Mouse (Mus musculus) cortical plate, adult 2 months (tissue): ENCODE measurements around the gene Camk1d. TPM values are rescaled to one million over a fixed set of nuclear protein-coding genes. Genes with fewer than 3 reads are reported as not detected.

Source experiments
- H3K27ac ChIP-seq: fragments of 200-500 bp; 2 replicates; pipeline ENCODE4 v1.5.1; 2012; ENCODE audit warnings: low read length, control low read depth, inconsistent platforms; ENCODE audit not compliant: insufficient read depth
- H3K4me1 ChIP-seq: fragments of 200-500 bp; 2 replicates; pipeline ENCODE4 v1.6.1; 2011; ENCODE audit warnings: low read length; ENCODE audit not compliant: control insufficient read depth, insufficient read depth
- H3K4me3 ChIP-seq: fragments of 200-500 bp; 2 replicates; pipeline ENCODE4 v1.5.1; 2011; ENCODE audit warnings: mild to moderate bottlenecking, low read length, control low read depth; ENCODE audit not compliant: insufficient read depth
- CTCF ChIP-seq: fragments of 200-500 bp; IDR thresholded peaks from 2 replicates; pipeline ENCODE4 v1.5.1; 2011; ENCODE audit warnings: mild to moderate bottlenecking, control low read depth, low read length; ENCODE audit not compliant: insufficient read depth; ENCODE audit errors: extremely low read depth
- POLR2A ChIP-seq: fragments of 200-500 bp; IDR thresholded peaks from 2 replicates; pipeline ENCODE4 v1.6.1; 2011; ENCODE audit warnings: mild to moderate bottlenecking, low read length, control low read depth; ENCODE audit not compliant: insufficient read depth; ENCODE audit errors: extremely low read depth
- polyA plus RNA-seq: library from polyadenylated mRNA; depleted of rRNA; stranded (reverse); fragments of >200 nt; gene quantifications from 2 replicates; pipeline ENCODE4 v1.2.3, GENCODE M21; 2012

The Camk1d gene
- polyA plus RNA-seq, 1 experiment: 39.9 TPM

- no peak overlapping the region for H3K27ac ChIP-seq
- H3K4me1 ChIP-seq: peaks cover 2% of the 10 kb centered on the region
- H3K4me3 ChIP-seq: no peak overlapping the region
- TF ChIP-seq POLR2A (no peak), CTCF (no peak)
These were observed 125.2 kb downstream of the Camk1d start for GRCm38 (mm10) chr2:5589163-5589562.

- TF ChIP-seq CTCF (no peak), POLR2A (no peak)
- Histone ChIP-seq H3K4me1 (peaks cover 2% of the 10 kb centered on the region), H3K4me3 (no peak overlapping the region), H3K27ac (no peak overlapping the region)
These were observed 125.9 kb downstream of the Camk1d start for GRCm38 (mm10) chr2:5588329-5588982.

GRCm38 (mm10) chr2:5584318-5585027 is 129.8 kb downstream of the Camk1d start:
- Histone ChIP-seq H3K4me3 (no peak overlapping the region), H3K27ac (no peak overlapping the region), H3K4me1 (peaks cover 3% of the 10 kb centered on the region)
- TF ChIP-seq POLR2A (no peak), CTCF (no peak)

- H3K4me1 ChIP-seq: peaks cover 7% of the 10 kb centered on the region
- TF ChIP-seq POLR2A (no peak), CTCF (no peak)
- no peak overlapping the region for H3K27ac ChIP-seq
- H3K4me3 ChIP-seq: no peak overlapping the region
These were observed 134.9 kb downstream of the Camk1d start for GRCm38 (mm10) chr2:5579391-5579790.

- TF ChIP-seq CTCF (no peak), POLR2A (no peak)
- H3K4me3 ChIP-seq: no peak overlapping the region
- H3K27ac ChIP-seq: no peak overlapping the region
- peaks cover 7% of the 10 kb centered on the region; the same call in 1 of the 2 replicates for H3K4me1 ChIP-seq
These were observed 136.8 kb downstream of the Camk1d start for GRCm38 (mm10) chr2:5577399-5578129.

GRCm38 (mm10) chr2:5572314-5573006 is 141.9 kb downstream of the Camk1d start:
- TF ChIP-seq POLR2A (no peak), CTCF (no peak)
- H3K4me1 ChIP-seq: peaks cover 5% of the 10 kb centered on the region
- no peak overlapping the region for H3K4me3 ChIP-seq
- no peak overlapping the region for H3K27ac ChIP-seq

GRCm38 (mm10) chr2:5566611-5567010 is 147.7 kb downstream of the Camk1d start:
- Histone ChIP-seq H3K27ac (no peak overlapping the region), H3K4me1 (peaks cover 4% of the 10 kb centered on the region), H3K4me3 (no peak overlapping the region)
- no peak for TF ChIP-seq CTCF
- TF ChIP-seq POLR2A: no peak

- H3K27ac ChIP-seq: no peak overlapping the region
- H3K4me1 ChIP-seq: no peaks in the 10 kb centered on the region
- TF ChIP-seq CTCF (no peak), POLR2A (no peak)
- no peak overlapping the region for H3K4me3 ChIP-seq
These were observed 150.6 kb downstream of the Camk1d start for GRCm38 (mm10) chr2:5563685-5564084.

GRCm38 (mm10) chr2:5561446-5561845 is 152.9 kb downstream of the Camk1d start:
- H3K4me1 ChIP-seq: no peaks in the 10 kb centered on the region
- no peak overlapping the region for H3K4me3 ChIP-seq
- TF ChIP-seq POLR2A: no peak
- TF ChIP-seq CTCF: no peak
- H3K27ac ChIP-seq: no peak overlapping the region
